Mouse (Mus musculus) retina, adult 2 months (tissue): ENCODE measurements around the gene Wnt9a.
"Not testable (repeated sequence)": the region's sequence is repeated elsewhere in the genome, so short reads cannot be mapped to it uniquely, and the experiment has no call there.

Experiments used
- DNase-seq: peaks from one replicate; pipeline ENCODE4 v3.0.0-alpha.2; 2012; ENCODE audit warnings: low read depth, low spot score

The Wnt9a gene

DNA sequence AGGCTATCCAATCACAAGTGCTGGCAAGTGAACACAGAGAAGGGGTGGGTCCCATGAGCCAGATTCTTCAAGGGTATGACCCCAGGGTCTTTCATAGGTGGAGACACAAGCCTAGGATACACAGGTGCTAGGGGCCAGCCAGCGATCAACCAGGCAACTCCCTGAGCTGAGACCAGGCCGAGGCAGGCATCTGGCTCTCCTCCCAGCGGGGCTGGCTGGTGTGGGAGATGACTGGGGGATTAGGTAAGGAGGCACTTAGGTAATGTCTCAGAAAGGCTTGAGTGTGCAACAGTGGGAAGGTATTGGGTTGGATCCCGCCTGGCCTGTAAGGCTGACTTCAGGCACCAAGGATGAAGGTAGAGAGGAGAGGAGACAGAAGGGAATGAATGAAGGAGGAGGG, 28.4 kb downstream of the Wnt9a start:
- DNase-seq = no peak

DNA sequence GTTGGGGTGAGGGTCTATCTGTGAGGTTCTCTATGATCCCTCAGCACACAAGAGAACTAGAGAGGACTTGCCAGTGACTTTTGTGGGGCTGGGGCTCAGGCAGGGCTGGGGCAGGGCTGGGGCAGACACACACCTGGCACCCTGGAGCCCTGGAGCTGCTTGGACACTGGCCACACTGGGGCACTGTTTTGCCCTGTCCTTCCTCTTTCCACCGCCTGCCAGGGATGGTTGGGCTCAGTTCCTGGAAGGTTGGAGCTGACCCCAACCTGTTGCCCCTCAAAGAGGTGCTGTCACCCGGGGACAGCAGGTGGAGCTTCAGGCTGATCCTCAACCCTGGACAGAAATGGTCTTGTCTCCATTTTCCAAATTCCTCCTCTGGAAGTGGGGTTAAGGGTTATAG, 29.2 kb downstream of the Wnt9a start:
- DNase-seq = no peak

DNA sequence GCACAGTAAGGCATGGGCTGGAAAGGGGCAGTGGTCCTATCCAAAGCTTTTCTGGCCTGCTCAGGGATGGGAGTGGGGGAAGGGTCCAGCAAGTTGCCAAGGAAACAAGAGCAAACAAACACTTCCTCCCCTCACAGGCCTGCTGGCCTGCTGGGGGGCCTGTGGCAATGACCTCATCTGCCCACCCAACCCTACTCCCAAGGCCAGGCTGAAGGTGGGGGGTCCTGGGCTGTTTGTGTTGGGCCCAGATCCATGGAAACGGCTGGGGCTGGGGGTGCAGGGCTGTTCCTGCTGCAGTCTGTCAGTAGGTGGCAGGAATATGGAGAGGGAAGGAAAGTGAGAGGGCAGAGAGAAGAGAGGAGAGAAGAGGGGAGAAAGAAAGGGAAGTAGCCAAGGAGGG, 29.7 kb downstream of the Wnt9a start:
- DNase-seq = no peak

- DNase-seq = no peak
Measured at GRCm38 (mm10) chr11:59337955-59338735, 31.4 kb downstream of the Wnt9a start.

DNA sequence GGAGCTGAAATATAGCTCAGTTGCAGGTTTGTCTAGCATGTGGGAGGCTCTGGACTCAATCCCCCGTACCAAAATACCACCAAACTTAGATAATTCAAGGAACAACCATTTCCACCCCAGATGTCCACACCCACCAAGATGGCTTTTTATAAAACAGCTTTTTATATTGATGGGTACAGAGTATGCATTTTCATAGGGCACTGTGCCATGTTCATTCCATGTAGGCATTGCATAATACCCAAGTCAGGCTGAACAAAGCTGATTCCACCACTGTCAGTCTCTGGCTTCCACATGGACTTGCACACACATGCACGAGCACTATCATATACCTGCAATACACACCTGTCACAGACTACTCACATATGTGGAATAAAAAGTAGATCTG, 32.0 kb downstream of the Wnt9a start:
- DNase-seq = no peak

DNA sequence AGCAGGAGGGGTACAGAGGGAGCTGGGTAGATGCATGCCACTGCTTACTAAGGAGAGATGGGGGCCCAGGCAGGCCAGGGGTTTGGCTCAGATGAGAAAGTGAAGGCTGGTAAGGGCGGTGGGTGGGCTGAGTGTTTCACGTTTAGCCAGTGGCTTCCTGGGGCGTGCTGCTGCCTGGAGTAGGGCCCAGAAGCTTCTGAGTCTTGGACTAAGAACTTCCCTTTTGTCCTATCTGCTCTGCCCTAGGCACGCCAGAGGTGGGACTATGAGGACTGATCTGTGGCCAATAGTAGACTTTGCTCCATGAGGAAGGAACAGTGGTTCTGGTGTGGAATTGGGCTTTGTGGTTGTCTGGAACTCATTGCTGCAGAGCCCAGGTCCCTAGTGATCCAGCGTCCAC, 36.2 kb downstream of the Wnt9a start:
- DNase-seq = no peak

DNA sequence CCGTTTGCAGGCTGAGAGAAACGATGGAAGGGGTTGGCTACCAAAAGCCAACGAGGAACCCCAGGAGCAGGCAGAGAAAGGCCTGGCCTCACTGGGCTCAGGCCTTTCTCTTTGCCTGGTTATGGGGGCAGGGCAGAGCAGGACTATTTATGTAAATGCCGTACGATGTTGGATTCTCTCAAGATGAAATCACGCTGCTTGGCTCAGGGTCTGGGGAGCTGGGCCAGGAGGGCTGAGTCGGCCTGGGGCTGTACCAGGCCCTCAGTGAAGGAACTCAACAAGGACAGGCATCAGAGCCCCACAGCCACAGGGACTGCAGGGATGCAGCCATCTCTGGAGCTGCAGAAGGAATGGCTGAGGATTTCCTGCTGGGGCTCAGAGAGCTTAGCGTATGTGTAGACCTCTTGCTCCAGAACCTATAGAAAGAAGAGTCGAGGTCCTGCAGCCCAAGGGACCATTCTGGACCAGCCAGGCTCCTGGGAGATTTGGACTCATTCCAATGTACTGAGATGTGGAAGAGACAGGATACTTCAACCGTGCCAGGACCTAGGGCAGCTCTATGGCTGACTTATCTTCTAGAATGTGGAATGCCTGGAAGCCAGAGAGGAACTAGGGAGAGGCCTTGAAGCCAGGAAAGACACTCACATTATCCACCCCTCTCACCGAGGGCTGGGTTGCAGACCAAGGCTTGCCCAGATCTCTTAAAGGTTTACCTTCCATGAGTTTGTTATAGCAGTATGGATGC, 39.6 kb downstream of the Wnt9a start:
- no peak for DNase-seq

DNA sequence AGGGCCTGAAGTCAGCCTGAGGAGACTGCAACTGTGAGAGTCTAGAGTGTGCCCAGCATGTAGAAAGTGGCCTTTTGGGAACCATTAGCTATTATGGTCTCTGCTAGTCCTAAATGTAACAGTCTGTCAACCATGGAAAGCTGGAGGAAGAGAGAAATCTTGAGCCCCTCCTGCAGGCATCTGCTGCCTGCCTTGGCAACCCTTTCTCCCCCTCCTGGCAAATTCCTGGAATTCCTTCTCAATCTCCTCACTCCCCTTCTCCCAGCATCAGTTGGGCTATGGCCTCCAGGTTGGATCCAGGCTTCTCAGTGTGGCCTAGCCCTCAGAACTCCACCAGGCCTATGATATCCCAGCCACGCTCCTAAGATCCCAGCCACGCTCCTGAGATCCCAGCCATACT, 43.6 kb downstream of the Wnt9a start:
- DNase-seq = no peak

DNA sequence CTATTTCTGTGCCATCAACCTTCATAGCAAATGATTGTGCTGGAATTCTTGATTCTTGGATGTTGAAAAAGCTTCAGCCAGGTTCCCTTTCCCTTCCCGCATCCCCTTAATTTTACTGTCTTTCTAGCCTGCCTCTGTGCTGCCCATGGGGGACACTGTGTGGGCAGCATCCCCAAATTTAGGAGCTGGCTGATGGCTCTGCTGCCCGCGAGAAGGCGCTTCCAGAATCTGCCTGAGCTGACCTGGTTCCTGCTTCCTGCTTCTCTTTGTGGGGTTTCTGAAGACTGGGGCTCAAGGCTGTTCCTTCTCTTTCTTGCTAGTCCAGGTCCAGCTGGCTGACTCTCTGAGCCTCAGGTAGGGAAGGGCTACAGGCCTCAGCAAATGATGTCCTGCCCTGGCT, 48.1 kb downstream of the Wnt9a start:
- no peak for DNase-seq

DNA sequence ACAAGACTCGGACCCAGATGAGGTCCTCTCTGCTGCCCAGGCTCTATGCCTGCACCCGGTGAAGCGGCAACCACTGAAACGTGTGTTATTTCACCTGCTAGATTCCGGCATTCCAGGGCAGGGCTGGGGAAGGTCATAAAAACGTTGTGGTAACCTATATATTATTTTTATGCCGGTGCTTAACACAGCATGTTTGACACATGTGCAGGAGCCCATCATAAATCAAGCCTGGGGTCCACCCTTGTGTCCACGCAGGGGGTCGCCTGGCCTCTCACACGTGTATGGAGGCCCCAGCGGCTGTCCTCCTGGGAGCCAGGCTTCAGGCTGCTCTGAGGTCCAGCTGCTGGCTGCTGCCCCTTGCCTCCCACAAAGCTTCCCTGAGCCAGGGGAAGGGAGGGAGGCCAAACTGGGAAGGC, 50.2 kb downstream of the Wnt9a start:
- no peak for DNase-seq

DNA sequence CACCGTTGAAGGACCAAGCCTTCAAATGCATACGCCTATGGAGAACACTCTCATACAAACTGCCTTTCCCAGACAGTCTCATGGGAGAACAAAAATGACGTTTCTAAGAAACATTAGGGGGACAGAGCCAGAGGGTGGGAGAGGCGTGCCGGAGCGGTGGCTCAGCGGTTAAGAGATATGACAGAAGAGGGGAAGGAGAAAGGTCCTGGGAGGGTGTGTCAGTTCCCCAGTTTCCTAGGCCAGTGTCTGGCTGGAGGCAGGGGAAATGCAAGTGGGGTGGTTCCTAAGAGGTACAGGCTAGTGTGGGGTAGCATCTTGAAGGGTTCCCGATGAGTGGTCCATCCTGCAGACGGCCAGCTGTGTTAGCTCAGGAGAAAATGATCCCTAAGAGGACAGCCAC, 54.6 kb downstream of the Wnt9a start:
- DNase-seq = no peak

DNA sequence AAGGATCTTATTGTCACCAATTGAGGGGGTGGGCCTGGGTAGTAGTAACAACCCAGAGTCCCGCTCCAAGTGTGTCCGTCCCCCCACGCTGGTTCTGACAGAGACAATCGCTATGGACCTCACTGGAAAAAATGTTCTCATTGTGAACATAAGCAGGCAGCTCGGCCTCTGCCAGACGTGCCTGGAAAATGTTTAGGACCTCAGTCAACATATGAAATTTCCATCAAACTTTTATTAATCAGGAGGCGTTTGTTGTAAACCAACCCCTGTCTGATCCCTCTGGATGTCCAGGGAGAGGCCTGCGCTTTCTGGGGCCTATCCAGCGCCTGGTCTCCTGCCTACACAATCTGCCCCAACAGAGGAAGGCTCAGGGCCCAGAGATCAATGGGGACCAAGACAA, 57.3 kb downstream of the Wnt9a start:
- DNase-seq = no peak

GRCm38 (mm10) chr11:59364417-59364816, 57.7 kb downstream of the Wnt9a start:
- no peak for DNase-seq

DNA sequence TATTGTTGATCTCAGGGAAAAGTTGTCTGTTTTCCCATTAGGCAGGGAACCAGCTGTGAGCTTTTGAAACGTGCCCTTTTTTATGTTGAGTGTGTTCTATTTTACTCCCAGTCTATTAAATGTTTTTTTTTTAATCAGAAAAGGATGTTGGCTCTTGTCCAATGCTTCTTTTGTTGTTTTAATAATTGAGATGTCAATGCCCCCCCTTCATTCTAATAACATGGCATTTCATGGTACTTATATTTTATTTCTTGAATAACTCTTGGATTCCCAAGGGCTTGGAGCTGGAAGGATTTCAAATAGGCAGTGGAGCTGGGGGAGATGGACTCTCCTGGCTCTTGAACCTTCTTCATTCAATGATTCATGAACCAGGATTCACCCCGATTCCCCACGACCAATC, 59.3 kb downstream of the Wnt9a start:
- no peak for DNase-seq

- no peak for DNase-seq
Measured at GRCm38 (mm10) chr11:59366633-59367032, 59.9 kb downstream of the Wnt9a start.

- not testable (repeated sequence) for DNase-seq
Measured at GRCm38 (mm10) chr11:59367955-59368354, 61.2 kb downstream of the Wnt9a start.

DNA sequence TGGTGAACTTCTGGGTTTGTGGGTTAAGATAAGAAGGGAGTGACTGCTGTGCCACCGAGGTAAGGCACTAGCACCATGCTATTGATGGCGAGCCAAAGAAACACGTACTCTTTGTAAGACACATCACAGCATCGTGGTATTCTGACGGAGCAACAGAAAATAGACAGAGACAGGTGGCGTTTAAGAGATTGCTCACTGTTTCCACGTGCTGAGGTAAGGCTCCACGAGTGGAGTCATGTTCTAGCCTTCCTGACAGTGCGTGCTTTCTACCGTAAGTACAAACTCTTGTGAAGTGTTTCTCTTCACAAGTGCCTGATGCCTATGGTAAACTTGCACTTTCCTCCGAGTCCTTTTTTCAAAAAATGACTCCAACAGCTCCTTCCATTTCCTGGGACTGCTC, 63.1 kb downstream of the Wnt9a start:
- DNase-seq = no peak

DNA sequence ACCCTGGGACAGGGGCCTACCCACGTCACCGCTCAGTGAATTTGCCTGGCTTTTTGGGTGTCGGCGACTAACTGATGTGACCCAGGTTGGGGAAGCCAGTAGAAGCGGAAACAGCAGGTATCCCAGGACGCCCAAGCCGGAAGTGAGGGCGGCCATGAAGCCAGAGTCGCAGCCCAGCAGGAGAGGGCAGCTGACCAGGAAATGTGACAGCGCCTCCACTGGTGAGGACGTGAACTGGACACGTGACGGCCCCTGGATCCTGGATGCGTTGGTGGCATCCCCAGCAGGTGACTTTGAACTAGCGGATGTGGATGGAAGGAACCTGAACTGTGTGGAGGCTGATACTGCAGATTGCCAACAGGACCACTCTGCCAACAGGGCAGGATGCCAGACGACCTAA, 68.7 kb downstream of the Wnt9a start, which contains the start of gene Prss38:
Gene Prss38 (minus strand): TSS at position 183 of the 400 bp plus-strand sequence.
- no peak for DNase-seq

GRCm38 (mm10) chr11:59377999-59378398, 71.3 kb downstream of the Wnt9a start:
- DNase-seq = no peak

DNA sequence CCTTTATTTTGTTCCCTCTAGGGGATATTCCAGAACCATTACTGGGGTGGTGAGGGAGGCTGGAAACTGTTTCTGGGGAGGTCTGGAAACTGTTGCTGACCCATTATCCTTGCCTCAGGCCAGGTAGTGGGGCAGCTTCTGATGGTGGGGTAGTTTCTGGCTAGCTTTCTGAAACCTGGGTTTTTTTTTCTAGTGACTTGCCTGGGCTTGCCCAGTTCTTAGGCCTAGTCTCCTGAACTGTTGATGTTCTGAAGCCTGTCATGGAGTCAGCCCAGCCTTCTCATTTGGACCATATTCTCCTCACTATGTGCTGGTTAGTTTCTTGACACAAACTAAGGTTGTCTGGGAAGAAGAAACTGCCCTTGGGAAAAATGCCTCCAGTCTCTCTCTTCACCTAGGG, 72.8 kb downstream of the Wnt9a start:
- DNase-seq = no peak
